Mouse (Mus musculus): Measurements from ENCODE around the gene Fgfr2. TPM values are rescaled to one million over a fixed set of nuclear protein-coding genes. Genes with fewer than 3 reads are reported as not detected.

Gene Fgfr2
- polyA plus RNA-seq, 1 experiment from 2014 or later, result 133 TPM

DNA sequence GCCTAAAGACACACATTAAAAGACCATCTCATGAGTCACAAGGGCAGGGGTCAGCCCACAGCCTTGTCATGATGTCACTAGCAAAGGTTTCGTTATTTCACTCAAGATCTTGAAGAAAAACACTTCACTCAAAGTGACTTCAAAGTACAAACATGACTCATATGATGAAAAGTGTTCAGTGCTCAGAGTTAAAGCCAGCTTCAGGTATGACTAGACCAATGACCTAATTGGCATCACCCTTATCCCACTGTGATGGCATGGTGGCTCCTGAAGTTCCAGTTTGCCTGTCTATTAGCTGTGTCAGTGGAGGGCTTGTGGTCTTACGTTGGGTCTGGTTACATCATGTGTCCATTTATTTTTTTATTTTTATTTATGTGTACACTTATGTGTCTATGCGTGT, 36.4 kb upstream of the Fgfr2 start:
- H3K4me3 ChIP-seq (ENCODE audit: low read length), result no peak overlapping the region
- H3K9ac ChIP-seq (ENCODE audit: low read depth, low read length), result no peak overlapping the region
- no peaks in the 10 kb centered on the region for H3K9me3 ChIP-seq (ENCODE audit: control insufficient read depth, low read length)
- peaks cover 3% of the 10 kb centered on the region; the same call in 1 of the 2 replicates for H3K4me1 ChIP-seq (ENCODE audit: control insufficient read depth, insufficient read depth, low read length)
- no peak overlapping the region for H3K27ac ChIP-seq (ENCODE audit: low read depth, low read length)
- H3K27me3 ChIP-seq (ENCODE audit: control insufficient read depth, insufficient read depth, low read length), result no peaks in the 10 kb centered on the region
- ATAC-seq (ENCODE audit: low FRiP score, low TSS enrichment), result no peak
- H3K36me3 ChIP-seq (ENCODE audit: control insufficient read depth, insufficient read depth, low read length), result no peaks in the 10 kb centered on the region
- H3K4me2 ChIP-seq (replicated peaks; ENCODE audit: low read depth, low read length), result no peak overlapping the region
- 89% methylated on average over 3 of the region's 3 CpGs for WGBS

DNA sequence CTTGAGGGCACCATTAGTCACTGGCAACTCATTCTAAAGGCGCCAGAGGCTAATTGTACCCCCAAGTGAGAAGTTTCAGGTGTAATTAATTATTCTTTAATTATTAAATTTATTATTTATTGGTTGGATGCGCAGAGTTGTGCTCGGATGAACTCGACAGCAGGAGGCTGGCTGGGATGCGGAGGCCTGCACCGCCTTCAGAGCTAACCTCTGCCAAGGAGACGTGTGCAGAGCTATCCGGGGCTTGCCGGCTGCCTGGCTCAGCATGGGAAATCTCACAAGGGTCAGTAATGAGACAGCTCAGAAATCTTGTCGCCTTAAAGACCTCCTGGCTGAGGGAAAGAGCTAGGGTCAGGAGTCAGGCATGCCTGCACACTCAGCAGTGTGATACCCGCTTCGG, 32.5 kb upstream of the Fgfr2 start:
- WGBS, result 78% methylated on average over 12 of the region's 12 CpGs
- H3K4me1 ChIP-seq (ENCODE audit: control insufficient read depth, insufficient read depth, low read length), result no peaks in the 10 kb centered on the region
- no peaks in the 10 kb centered on the region for H3K36me3 ChIP-seq (ENCODE audit: control insufficient read depth, insufficient read depth, low read length)
- no peak overlapping the region for H3K27ac ChIP-seq (ENCODE audit: low read depth, low read length)
- no peak overlapping the region for H3K4me2 ChIP-seq (replicated peaks; ENCODE audit: low read depth, low read length)
- no peaks in the 10 kb centered on the region for H3K9me3 ChIP-seq (ENCODE audit: control insufficient read depth, low read length)
- no peaks in the 10 kb centered on the region for H3K27me3 ChIP-seq (ENCODE audit: control insufficient read depth, insufficient read depth, low read length)
- ATAC-seq (ENCODE audit: low FRiP score, low TSS enrichment), result no peak
- H3K9ac ChIP-seq (ENCODE audit: low read depth, low read length), result no peak overlapping the region
- H3K4me3 ChIP-seq (ENCODE audit: low read length), result no peak overlapping the region

DNA sequence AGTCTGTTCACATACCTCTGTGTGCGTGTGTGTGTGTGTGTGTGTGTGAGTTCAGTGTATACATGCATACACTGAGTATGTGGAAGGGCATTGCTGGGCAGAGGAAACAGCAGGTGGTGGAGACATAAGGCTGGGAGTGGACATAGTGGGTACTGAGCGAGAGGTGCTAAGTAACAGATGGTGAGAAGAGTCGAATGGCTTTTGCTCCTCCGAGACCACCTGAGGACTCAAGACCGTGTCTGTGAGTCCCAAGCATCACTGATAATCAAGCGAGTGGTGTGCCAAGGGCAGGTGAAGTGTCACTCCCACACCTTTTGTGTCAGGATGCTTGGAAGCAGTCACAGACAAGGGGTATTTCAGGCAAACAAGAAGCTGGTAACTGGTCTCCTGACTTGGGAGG, 31.7 kb upstream of the Fgfr2 start:
- Histone ChIP-seq H3K4me2 (replicated peaks; ENCODE audit: low read depth, low read length) (no peak overlapping the region), H3K4me1 (ENCODE audit: control insufficient read depth, insufficient read depth, low read length) (no peaks in the 10 kb centered on the region), H3K9ac (ENCODE audit: low read depth, low read length) (no peak overlapping the region), H3K9me3 (ENCODE audit: control insufficient read depth, low read length) (no peaks in the 10 kb centered on the region), H3K27ac (ENCODE audit: low read depth, low read length) (no peak overlapping the region), H3K36me3 (ENCODE audit: control insufficient read depth, insufficient read depth, low read length) (no peaks in the 10 kb centered on the region), H3K27me3 (ENCODE audit: control insufficient read depth, insufficient read depth, low read length) (no peaks in the 10 kb centered on the region), H3K4me3 (ENCODE audit: low read length) (no peak overlapping the region)
- 71% methylated on average over 6 of the region's 6 CpGs for WGBS
- ATAC-seq (ENCODE audit: low FRiP score, low TSS enrichment), result no peak

DNA sequence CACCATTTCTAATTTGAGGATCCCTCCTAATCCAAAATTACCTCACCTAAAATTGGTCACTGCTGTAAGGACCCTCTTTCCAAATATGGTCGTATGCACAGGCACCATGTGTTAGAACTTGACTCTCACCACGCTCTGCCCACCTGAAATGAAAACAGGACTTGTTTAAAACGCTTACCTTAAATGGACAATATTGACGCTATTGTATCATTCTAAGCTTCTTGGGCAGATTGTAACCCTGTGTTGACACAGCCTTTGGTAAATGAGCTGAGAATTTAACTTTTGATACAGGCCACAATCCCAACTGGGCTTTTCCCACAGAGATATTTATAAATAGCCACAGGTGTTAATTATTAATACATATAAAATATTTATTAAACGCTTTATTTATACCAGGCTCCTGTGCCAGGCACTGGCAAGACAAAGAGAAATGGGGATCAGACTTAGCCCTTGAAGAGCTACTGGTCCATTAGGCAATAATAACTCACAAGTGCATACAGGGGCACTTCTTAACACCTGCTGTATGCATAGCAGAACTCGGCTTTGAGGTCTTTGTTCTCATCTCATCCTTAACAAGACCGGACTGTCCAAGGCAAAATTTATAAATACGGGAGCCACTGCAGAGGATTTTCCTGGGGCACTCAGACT, 16.7 kb upstream of the Fgfr2 start:
- H3K4me3 ChIP-seq (ENCODE audit: low read length), result no peak overlapping the region
- H3K4me2 ChIP-seq (replicated peaks; ENCODE audit: low read depth, low read length), result no peak overlapping the region
- no peak for ATAC-seq (ENCODE audit: low FRiP score, low TSS enrichment)
- H3K27ac ChIP-seq (ENCODE audit: low read depth, low read length), result no peak overlapping the region
- H3K9ac ChIP-seq (ENCODE audit: low read depth, low read length), result no peak overlapping the region
- H3K9me3 ChIP-seq (ENCODE audit: control insufficient read depth, low read length), result no peaks in the 10 kb centered on the region
- no peaks in the 10 kb centered on the region for H3K27me3 ChIP-seq (ENCODE audit: control insufficient read depth, insufficient read depth, low read length)
- H3K36me3 ChIP-seq (ENCODE audit: control insufficient read depth, insufficient read depth, low read length), result no peaks in the 10 kb centered on the region
- 87% methylated on average over 8 of the region's 8 CpGs for WGBS
- no peaks in the 10 kb centered on the region for H3K4me1 ChIP-seq (ENCODE audit: control insufficient read depth, insufficient read depth, low read length)

DNA sequence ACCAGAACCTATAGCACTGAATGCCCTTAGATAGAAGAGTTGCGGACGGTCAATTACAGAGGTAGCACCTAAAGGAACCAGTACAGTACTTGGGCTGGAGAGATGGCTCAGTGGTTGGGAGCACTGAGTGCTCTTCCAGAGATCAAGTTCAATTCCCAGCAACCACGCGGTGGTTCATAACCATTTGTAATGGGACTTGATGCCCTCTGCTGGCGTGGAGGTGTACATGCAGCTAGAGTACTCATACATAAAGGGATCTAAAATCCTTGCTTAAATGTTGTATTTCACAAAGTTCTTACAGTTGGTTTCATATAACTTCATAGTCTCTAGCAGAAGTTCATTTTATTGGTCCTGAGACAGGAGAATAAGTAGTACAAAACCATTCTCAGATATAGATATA, 10.4 kb upstream of the Fgfr2 start:
- WGBS, result 78% methylated on average over 5 of the region's 5 CpGs

DNA sequence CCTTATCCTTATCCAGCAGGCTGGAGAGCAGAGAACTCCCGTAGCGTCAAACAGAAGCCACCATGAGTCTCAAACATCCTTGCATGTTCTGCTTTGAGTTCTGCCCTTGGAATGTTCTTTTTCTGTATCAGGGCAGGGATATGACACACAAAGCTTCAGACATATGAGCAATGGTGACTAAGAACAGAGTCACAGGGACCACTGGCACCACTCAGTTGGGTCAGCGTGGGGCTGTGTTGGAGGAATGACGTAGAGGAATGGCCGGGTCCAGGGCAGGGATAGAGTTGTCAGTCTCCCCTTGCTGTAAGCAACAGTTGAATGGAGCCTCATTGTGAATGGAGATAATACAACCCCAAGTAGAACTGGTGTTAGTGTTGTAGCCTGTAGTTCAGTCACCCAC, 9.6 kb upstream of the Fgfr2 start:
- no peak overlapping the region for H3K27ac ChIP-seq (ENCODE audit: low read depth, low read length)
- no peaks in the 10 kb centered on the region for H3K36me3 ChIP-seq (ENCODE audit: control insufficient read depth, insufficient read depth, low read length)
- no peaks in the 10 kb centered on the region for H3K4me1 ChIP-seq (ENCODE audit: control insufficient read depth, insufficient read depth, low read length)
- peaks cover 3% of the 10 kb centered on the region; the same call in 1 of the 2 replicates for H3K9me3 ChIP-seq (ENCODE audit: control insufficient read depth, low read length)
- no peak for ATAC-seq (ENCODE audit: low FRiP score, low TSS enrichment)
- 96% methylated on average over 5 of the region's 5 CpGs for WGBS
- H3K4me2 ChIP-seq (replicated peaks; ENCODE audit: low read depth, low read length), result no peak overlapping the region
- no peaks in the 10 kb centered on the region for H3K27me3 ChIP-seq (ENCODE audit: control insufficient read depth, insufficient read depth, low read length)
- no peak overlapping the region for H3K9ac ChIP-seq (ENCODE audit: low read depth, low read length)
- no peak overlapping the region for H3K4me3 ChIP-seq (ENCODE audit: low read length)

More for the DNA sequence above, 10.4 kb upstream of the Fgfr2 start:
- no peak for ATAC-seq (ENCODE audit: low FRiP score, low TSS enrichment)
- no peak overlapping the region for H3K4me2 ChIP-seq (replicated peaks; ENCODE audit: low read depth, low read length)
- peaks cover 2% of the 10 kb centered on the region; the same call in 1 of the 2 replicates for H3K9me3 ChIP-seq (ENCODE audit: control insufficient read depth, low read length)
- no peak overlapping the region for H3K4me3 ChIP-seq (ENCODE audit: low read length)
- no peaks in the 10 kb centered on the region for H3K4me1 ChIP-seq (ENCODE audit: control insufficient read depth, insufficient read depth, low read length)
- no peaks in the 10 kb centered on the region for H3K36me3 ChIP-seq (ENCODE audit: control insufficient read depth, insufficient read depth, low read length)
- H3K27me3 ChIP-seq (ENCODE audit: control insufficient read depth, insufficient read depth, low read length), result no peaks in the 10 kb centered on the region
- H3K9ac ChIP-seq (ENCODE audit: low read depth, low read length), result no peak overlapping the region
- no peak overlapping the region for H3K27ac ChIP-seq (ENCODE audit: low read depth, low read length)

DNA sequence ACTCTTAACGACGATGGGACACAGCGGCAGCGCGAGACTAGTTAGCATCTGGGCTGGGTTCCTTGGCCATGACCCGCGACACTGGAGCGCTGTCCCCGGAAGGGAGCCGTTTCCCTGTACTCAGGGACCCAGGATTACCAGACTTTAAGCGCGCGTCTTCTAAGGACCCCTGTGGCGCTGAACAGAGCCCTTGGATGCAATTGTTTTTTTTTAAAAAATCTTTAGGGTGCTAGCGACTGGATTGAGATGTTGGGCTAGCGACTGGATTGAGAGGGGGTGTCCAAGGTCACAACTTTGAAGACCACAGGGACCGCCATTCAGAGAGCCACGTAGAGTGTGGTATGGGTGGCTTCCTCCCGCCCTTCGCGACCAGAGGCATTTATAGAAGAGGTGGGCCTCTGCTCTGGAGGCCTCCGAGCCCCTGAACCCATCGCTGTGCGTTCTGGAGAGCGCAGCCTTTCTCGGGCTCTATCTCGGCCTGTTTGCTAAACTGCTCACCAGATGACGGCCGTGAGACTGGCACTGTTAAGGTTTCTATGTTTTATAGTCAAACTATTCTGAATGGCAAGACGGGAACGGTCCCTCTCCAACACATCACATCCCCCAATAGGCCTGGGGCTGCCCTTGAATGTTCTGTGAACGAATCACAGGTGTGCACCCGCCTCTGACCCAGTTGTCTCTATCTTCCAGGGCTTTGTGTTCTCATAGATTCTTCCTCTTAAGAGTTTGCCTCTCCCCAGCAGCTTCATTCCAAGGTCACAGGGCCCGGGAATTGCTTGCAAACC, 1.7 kb upstream of the Fgfr2 start:
- Histone ChIP-seq H3K27me3 (ENCODE audit: control insufficient read depth, insufficient read depth, low read length) (no peaks in the 10 kb centered on the region), H3K27ac (ENCODE audit: low read depth, low read length) (peak overlapping the region; percentile 100; the same call in 1 of the 2 replicates), H3K4me3 (ENCODE audit: low read length) (peak overlapping the region; percentile 97), H3K9me3 (ENCODE audit: control insufficient read depth, low read length) (peaks cover 3% of the 10 kb centered on the region; the same call in 1 of the 2 replicates), H3K36me3 (ENCODE audit: control insufficient read depth, insufficient read depth, low read length) (no peaks in the 10 kb centered on the region), H3K9ac (ENCODE audit: low read depth, low read length) (peak overlapping the region; percentile 96), H3K4me2 (replicated peaks; ENCODE audit: low read depth, low read length) (peak overlapping the region; percentile 94), H3K4me1 (ENCODE audit: control insufficient read depth, insufficient read depth, low read length) (peaks cover 19% of the 10 kb centered on the region)
- 6% methylated on average over 34 of the region's 34 CpGs for WGBS
- ATAC-seq (ENCODE audit: low FRiP score, low TSS enrichment), result no peak

DNA sequence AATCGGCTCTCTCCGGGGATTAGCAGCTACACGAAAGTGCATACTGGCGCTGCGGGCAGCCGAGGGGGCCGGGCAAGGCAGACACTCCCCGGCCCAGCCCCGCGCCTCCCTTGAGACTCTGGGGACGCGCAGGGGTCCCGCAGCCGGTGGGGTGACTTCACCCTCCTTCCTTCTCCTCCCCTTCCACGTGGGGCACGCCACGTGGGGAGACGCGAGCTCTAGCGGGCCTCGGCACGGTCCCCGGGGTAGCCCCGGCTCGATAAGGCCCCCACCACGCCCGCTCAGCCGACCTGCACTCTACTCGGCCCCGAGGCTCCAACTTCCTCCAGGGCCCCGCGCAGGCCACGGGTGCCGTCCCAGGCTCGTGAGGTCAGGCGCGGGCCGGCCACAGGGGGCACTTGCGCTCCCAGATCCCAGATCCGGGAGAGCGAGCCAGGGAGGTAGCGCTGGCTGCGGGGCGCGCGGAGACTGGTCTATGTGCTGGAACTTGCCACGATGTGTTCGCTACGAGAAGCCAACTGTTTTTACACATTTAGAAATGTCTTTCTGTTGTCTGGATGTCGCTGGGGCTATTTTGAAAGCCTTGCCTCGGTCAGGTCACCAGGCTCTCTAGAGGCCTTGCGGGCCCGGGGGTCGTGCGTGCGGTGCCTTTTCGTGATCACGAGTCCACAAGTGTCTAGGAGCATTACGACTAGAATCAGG, 1.0 kb upstream of the Fgfr2 start, which contains the start of gene Ctbp2:
TSS of gene Ctbp2 (minus strand) at position 356 of the 702 bp plus-strand sequence.
- Histone ChIP-seq H3K4me2 (replicated peaks; ENCODE audit: low read depth, low read length) (peak within 1 kb of the TSS; percentile 94), H3K36me3 (ENCODE audit: control insufficient read depth, insufficient read depth, low read length) (no peaks in the 10 kb centered on the region), H3K4me3 (ENCODE audit: low read length) (peak within 1 kb of the TSS; percentile 97), H3K9me3 (ENCODE audit: control insufficient read depth, low read length) (peaks cover 3% of the 10 kb centered on the region; the same call in 1 of the 2 replicates), H3K4me1 (ENCODE audit: control insufficient read depth, insufficient read depth, low read length) (peaks cover 26% of the 10 kb centered on the region), H3K9ac (ENCODE audit: low read depth, low read length) (peak within 1 kb of the TSS; percentile 96), H3K27ac (ENCODE audit: low read depth, low read length) (peak within 1 kb of the TSS; percentile 100), H3K27me3 (ENCODE audit: control insufficient read depth, insufficient read depth, low read length) (no peaks in the 10 kb centered on the region)
- ATAC-seq (ENCODE audit: low FRiP score, low TSS enrichment), result peak; percentile 82
- under 1% methylated on average over 57 of the region's 59 CpGs for WGBS

Data from kidney, embryonic 14.5 days (tissue).